Mouse (Mus musculus) Muller cell, postnatal 12 days (primary cell): ENCODE measurements around the gene Letmd1.
"Not testable (repeated sequence)": the region's sequence is repeated elsewhere in the genome, so short reads cannot be mapped to it uniquely, and the experiment has no call there.

ENCODE experiments used
- DNase-seq: peaks from one replicate; pipeline ENCODE4 v3.0.0-alpha.2; 2015; ENCODE audit errors: inconsistent ontology term

Letmd1 gene

DNA sequence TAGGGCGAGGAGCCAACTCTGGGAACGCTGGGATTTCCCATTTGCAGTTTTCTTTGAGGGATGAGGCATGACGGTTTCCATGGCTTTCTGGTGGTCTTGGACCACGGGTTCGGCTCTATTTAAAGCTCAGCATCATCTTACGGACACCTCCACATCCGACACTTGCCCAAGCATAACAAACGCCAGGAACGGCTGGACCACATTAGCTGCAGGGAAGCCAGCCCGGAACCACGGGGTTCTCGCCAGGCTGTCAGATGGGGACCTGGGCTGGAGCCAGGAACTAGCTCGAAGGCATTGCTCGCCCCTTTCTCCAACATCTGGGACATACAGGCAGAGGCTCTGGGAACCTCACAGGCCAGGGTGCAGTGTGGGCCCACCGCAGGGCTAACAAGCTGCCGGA, 17.6 kb upstream of the Letmd1 start:
- DNase-seq, result peak; percentile 26

DNA sequence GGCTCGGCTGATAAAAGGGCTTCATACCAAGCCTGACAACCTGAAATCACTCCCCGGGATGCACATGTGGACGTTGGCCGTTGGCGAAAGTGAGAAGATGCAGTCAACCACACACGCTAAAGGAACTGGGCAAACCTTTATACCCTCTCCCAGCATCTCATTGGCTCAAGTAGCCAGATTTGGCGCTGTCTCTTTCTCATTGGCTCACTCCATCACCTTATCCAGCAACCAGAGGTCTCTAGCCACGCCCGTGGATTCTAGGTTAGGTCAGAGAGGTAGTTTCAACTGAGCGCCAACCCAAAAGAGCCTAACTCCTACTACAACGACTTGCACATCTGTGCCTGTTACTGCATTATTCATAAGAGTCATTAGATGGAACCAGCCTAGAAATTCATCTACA, 16.3 kb upstream of the Letmd1 start:
- DNase-seq, result no peak

DNA sequence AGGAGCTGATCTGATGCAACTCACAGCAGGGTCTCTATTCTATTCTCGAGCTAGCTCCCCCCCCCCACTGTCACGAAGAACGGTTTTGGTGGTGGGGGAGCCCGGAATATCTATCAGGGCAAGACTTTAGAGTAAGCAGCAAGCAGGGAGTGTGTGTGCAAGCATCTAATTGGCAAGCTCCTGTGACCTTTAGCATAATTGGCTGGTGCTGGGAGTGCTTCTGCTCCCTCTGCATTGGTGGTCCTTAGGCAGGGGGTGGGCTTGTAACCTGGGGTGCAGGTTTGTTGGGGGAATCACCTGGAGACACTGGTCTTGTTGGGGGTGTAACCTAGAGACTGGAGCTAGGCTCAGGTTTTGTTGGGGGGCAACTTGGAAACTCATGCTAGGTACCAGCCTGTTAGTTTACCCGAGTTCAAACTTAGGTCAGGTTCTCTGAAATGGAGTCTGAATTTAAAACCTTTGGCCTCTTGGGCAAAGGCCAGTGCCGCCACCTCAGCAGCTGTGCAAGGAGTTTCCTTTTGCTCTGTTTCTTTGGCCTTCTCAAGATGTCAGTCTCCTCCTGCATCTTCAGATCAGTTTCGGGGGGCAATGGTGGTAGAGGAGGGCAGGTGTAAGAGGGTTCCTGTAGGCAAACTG, 12.3 kb upstream of the Letmd1 start:
- DNase-seq, result no peak

DNA sequence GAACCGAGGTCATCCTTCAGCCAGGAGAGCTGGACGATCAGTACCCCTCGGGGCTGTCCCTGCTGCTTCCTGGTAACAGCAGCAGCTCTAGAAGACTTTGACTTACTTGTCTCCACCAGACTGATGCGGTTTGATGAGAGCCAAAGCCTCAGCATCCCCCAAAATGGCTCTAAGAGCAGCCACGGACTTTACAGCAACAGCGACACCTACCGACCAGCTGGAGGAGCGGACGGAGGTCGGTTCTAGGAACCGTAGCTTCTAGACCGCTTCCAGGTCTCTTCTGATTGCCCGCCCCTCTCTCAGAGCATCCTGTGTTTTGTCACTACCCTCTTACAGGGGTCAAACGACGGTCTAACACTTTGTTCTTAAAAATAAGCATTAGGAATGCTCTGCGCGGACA, 11.5 kb upstream of the Letmd1 start:
- peak; percentile 63 for DNase-seq

DNA sequence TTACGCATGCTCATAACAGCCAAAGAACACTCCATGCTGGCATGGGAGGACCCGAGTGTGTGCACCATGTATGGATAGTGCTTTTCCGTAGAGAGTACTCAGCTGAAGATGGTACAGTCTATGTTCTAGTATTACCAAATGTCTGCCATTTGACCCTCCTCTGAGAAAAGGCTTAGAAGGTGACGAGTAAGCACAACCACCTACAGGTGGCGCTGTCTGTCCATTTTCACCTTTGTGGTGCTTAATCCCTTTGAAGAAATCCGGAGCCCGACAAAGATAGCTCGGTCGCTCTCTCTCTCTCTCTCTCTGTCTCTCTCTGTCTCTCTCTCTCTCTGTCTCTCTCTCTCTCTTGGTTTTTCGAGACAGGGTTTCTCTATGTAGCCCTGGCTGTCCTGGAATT, 10.8 kb upstream of the Letmd1 start:
- DNase-seq, result peak; percentile 46

DNA sequence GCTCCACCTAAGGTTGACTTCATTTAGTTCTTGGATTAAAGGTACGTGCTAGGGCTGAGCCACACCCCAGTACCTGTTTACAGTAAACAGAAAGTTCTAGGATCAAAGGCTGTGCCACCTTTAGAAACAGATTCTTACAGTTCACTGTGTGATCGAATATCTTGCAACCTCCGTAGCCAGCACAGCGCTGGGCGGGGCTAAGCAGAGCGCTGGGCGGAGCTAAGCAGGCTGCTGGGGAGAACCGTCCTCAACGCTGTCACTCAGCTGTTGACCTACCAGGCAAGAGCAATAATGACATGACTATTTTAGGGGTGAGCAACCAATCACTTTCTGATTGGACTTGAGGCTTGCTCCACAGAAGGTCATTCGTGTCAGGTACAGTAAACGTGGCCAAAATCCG, 7.9 kb upstream of the Letmd1 start:
- DNase-seq, result no peak

DNA sequence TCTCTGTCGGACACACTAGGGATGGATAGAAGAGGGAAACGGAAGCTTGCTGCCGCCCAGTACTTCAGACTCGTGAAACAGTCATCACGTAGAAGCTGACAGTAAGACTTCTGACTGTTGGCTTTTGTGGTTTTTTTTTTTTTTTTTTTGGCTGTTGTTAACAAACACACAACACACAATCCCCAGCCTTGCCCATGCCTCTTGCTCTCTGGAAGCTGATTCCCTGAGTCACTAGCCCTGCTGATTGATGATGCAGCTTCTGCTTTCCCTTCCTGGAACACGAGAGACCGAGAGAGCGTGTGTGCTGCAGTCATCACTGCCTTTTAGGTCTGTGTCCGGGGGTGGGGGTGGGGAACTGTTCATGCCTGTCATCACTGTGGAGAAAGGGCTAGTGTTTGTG, 7.2 kb upstream of the Letmd1 start:
- DNase-seq, result peak; percentile 89

DNA sequence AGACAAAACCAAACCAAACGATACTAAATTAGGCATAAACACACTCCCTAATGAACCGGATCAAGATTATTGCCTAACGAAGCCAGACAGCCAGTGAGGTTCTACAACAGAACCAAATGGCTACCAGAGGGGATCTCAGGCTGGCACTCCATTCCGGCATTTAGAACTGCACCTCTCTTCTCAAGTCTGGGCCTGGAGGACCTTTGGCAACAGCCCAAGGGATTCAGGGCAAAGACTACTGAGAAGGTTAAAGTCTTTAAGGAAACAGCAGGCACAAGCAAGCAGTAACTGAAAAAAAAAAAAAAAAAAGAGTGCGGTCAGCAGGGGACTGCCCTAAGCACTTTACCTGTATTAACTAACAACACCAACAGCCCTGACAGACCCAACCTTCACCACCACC, 6.7 kb upstream of the Letmd1 start:
- DNase-seq, result no peak

DNA sequence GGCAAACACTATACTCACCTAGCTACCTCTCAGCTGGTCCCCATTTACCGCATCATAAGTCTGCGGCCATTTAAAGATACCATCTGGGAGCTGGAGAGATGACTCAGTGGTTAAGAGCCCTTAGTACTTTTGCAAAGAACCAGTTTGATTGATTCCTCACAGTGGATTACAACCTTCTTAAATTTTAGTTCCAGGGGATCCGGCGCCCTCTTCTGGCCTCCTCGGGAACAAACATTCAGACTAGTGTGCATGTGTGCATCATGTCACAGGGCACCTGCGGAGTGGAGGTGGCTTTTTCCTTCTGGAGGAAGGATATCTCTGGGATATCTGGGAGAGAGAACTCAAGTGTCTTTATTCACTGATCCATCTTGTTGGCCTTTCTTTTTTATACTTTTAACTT, 5.1 kb upstream of the Letmd1 start:
- DNase-seq, result peak; percentile 57

DNA sequence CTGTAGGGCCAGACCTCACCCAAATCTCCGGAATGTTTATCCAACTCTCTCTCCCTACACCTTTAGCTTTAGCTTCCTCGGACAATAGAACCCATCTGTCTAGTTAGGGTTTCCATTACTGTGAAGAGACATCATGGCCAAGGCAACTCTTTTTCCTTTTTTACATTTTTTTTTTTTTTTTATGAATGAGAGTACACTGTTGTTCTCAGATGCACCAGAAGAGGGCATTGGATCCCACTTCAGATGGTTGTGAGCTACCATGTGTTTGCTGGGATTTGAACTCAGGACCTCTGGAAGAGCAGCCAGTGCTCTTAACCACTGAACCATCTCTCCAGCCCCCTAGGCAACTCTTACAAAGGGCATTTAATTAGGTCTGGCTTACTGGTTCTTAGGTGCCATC, 3.4 kb upstream of the Letmd1 start:
- DNase-seq, result no peak

DNA sequence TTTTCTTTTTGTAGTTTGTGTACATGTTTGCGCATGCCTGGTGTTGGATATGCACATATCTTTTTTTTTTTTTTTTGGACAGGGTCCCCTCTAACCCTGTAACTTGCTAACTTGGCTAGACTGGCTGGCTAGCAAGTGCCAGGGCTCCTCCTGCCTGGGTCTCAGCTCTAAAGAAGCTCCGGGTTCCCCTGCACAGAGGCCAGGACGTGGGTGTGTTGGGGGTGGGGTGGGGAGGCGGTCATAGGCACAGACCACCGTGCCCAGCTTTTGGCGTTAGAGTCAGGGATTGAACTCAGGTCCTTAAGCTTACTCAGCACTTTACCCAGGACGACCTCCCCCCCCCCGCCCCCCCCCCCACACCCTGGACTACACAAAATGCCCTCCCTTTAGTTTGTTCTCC, 1.1 kb upstream of the Letmd1 start:
- no peak for DNase-seq

DNA sequence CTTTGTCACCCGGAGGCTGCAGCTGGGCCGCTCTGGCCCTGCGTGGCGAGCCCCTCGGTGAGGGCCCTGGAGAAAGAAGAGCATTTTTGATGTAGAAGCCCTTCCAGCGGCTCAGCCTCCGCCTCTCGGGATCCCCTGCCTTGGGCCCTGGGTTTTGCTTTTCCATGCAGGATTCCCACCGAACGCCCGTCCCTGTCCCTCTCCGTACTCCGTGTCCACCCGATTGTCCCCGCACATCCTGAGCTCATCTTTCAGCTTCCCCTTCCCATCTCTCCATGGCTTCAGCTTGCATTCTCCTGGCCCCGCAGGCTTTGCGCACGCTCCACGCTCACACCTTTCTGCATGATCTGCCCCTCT, 344 bp downstream of the Letmd1 start:
- DNase-seq, result no peak

DNA sequence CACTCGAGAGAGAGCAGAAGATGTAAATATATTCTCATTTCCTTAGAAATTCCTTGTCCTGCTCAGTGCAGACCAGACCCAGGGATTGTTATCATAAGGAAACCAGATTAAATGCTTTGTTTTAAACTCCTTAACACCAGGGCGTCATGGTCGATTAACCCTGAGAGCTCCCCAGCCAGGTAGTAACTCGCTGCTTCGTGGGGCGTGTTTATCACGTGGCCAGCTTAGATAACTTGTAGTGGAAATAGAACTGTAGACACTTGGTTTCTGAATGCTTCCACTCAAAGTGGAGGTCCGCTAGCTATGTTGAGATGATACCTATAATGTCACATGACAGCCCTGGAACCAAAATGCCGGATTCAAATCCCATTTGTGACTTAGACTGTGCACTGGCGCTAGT, 1.2 kb downstream of the Letmd1 start:
- DNase-seq, result no peak

DNA sequence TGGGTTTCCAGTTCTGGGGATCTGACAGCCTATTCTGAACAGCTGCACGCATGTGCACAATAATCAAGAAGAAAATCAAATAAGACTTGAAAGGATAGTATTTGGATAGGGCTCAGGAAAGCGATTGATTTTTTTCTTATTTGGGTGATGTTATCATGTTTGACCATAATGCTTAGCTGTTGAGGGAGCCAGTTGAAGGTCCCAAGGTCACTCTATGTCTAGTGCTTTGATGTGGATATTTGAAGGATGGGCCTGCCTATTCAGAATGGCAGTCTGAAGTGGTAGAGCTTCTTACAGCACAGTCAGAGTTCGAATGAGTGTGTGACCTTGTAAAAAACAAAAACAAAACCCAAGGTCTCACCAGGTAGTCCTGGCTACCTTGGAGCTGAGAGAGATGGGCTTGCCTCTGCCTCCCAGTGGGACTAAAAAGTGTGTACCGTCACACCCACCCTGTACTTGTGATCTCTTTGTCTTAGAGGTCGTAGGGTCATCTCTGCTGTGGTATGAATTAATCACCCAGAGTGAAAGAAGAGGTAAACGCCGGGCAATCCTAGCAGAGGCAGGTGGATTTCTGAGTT, 5.2 kb downstream of the Letmd1 start:
- no peak for DNase-seq

DNA sequence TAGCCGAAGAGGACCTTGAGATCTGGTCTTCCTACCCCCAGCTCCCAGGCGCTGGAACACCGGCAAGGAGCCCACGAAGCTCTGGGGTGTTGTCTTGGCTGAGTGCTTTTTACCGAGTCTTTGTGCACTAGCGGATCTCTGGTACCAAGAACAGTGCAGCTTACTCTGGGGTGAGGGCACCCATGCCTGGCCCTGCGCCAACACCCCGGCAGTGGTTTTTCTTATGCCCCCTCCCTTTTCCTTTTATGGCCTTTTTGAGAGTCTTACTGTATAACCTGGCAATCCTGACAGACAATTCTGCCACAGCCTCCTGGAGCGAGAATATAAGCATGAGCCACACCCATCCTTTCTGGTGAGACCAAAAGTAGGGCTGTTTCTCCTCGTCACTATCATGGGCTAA, 9.5 kb downstream of the Letmd1 start:
- no peak for DNase-seq

DNA sequence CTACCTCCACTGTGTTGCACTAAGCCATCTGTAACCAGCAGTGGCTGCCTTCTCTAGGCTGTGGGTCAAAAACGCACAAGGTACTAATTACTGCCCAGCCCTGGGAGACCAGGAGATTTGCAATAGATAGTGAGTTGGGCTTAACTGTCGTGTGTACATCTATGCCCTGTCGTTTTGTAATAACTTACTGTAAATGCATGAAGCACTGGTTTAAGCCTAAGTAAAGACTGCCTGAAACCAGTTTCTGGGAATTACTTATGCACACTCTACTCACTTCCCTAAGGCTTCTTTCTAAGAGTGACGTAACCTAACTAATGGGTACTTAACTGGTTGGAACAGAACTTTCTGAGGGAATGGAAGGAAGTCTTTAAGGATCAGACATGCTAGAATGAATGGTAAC, 10.1 kb downstream of the Letmd1 start:
- no peak for DNase-seq

DNA sequence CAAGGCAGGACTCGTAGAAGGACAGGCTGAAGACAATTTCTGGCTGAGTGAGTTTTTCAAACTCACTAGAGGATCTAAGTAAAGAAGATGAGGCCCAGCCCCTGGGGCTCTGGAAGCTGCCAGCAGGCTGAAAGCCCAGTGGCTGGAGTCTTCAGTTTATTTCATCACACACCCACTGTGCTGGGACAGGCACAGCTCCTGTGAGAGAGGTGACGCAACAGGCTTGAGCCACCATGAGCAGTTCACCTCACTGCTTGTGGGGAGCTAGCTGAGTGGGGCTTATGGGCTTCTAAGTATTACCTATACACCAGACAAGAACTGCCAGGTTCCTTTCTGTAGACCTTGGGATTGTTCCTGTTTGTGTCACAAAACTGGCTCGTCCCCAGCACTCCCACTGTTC, 16.8 kb downstream of the Letmd1 start:
- no peak for DNase-seq

DNA sequence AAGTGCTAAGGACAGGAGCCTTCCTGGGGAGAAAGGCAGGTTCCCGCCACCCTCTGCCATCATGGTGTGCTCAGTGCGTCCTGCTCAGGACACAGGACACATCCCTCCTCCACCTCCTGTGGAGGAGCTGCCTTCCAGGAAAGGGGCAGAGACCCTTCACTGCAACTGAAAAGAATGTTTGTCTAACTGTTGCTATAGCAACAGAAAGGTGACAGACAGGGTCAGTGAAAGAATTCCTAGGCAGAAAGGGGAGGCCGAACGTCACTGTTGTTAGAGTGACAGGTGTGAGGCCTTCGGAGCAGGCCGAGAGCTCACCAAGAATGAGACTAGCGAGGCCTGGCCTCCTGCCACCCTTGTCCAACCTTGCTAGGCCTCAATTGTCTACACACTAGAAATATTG, 17.6 kb downstream of the Letmd1 start:
- DNase-seq, result no peak

DNA sequence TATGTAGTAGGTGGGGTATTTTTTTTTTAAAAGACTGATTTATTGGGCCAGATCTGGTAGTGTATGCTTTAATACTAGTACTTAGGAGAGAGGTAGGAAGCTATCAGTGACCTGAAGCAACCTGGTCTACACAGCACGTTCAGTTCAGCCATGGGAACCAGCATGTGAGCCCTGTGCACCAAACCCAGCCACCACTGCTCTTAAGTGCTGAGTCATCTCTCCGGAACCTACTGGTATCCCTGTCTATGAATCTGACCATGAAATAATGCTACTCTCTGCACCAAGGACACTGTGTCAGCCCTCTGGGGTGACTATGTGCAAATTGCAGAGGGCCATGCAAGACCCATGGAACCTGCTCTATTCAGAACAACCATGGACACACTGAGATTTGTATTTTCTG, 18.2 kb downstream of the Letmd1 start:
- no peak for DNase-seq

DNA sequence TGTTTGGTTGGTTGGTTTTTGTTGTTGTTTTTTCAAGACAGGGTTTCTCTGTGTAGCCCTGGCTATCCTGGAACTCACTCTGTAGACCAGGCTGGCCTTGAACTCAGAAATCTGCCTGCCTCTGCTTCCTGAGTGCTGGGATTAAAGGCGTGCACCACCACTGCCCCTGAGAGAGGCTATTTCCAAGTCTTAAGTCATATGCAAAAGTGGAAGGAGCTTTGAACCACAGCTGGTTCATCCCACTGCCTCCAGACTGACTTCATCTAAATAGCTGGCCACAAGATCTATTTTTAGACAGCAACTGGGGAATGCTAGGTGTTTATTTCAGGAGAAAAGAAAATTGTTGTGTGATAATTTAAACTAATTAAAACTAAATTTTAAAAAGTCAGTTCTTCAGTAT, 19.5 kb downstream of the Letmd1 start:
- not testable (repeated sequence) for DNase-seq

DNA sequence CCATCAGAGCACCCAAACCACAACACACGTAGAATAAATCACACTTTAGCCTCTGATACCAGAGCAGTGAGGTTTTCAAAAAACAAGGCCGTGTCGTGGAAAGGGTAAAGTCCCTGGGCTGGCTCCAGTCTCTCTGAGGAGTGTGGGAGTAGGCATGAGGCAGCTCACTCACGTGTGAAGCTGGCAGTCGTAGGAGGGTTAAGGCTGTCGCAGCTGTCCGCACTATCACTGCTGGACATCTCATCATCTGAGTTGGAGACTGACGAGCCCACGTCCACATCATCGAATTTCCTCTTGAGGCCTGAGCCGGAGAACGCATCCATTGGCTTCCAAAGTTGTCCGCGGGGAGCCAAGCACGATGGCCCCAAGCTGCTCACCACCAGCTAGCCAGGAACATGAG, 20.4 kb downstream of the Letmd1 start:
- DNase-seq, result no peak

DNA sequence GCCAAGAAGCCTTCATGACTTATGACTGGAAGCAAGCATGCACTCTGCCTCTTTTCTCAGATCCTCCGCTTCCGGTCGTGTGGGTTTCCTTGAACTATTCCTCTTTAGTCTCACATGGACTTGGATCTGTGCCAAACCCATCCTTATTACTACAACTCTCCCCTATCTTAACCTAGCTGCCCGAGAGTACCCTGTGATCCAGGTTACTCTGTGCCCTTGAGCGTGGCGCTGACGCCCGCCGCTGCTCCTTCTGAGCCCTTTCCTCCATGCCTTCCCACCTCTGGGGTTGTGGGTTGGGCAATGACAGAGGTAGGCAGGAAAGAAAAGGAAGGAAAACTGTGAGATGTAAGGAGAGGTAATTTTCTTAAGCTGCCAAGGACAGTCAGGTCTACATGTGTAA, 23.1 kb downstream of the Letmd1 start:
- no peak for DNase-seq

DNA sequence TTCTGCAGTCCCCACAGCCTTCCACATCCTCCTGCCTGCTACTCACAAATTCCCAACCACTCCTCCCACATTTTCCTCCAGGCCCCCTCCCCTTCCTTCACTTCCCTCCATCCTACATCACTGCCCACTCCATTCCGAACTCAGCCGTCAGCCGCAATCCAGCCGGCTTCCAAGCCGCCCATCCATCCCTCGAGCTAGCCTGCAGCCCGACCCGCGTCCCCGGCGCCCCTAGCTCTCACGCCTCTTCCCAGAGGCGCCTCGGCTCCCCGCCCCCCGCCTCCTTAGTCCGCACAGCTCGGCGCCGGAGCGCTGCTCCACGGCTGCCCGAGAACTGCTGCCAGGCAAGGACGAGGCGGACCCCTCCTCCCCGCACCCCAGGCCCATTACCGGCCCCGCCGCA, 25.8 kb downstream of the Letmd1 start:
- DNase-seq, result peak; percentile 75

DNA sequence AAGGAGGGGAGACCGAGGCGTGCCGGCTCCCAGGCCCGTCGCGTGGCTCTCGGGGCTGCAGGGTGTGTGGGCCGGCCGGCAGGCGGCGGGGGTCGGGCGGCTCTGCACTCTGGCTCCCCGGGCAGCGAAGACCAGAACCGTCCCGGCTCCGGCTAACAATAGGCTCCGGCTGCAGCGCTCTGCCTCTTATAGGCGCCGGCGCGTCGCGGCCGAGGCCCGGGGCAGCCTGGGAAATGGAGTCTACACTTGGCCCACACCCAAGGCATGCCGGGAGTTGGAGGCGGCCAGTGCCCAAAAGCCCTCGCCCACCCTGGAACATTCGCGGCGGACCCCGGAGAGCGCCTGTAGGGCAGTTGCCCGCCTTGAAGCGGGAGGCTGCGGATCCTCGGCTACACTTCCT, 26.3 kb downstream of the Letmd1 start, which contains the start of gene Csrnp2:
Gene Csrnp2, minus strand, starts transcription at position 387 of the 400 bp plus-strand sequence.
- peak; percentile 94 for DNase-seq
